Mouse (Mus musculus) adrenal gland, postnatal 10 days (tissue): ENCODE measurements around the gene C8b. TPM values are rescaled to one million over a fixed set of nuclear protein-coding genes. Genes with fewer than 3 reads are reported as not detected.

ENCODE experiments used
- DNase-seq: peaks from one replicate; pipeline ENCODE4 v3.0.0; 2021; ENCODE audit warnings: mixed read lengths
- total RNA-seq, 2 experiments: library from RNA; stranded (reverse); gene quantifications; 2 replicates each; pipeline ENCODE4 v1.2.3; 2021

The C8b gene
- total RNA-seq, 2 experiments from 2014 or later = 5.9 to 12.8 TPM

GRCm38 (mm10) chr4:104810710-104811286 is 44.7 kb downstream of the C8b start:
- no peak for DNase-seq

GRCm38 (mm10) chr4:104813617-104814016 is 47.5 kb downstream of the C8b start:
- no peak for DNase-seq

- no peak for DNase-seq
These were observed 50.6 kb downstream of the C8b start for GRCm38 (mm10) chr4:104816519-104817232.

DNA sequence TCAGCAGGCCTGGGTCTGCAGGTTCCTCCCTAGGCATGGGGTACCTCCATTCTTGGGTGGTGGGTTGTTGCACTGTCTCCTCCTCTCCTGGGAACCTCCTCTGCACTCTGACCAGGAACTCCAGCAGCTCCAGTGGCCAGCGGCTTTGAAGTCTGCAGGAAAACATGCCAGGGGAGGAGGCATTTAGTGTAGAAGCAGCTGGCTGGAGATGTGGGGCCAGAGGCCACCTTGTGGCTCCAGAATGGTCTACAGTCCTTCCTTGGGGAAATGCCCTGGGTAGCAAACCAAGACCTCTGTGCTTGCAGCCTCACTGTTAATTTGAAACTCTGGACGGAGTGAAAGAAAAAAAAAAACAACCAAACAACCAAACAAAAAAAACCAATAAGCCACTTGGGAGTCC is 51.4 kb downstream of the C8b start:
- no peak for DNase-seq

DNA sequence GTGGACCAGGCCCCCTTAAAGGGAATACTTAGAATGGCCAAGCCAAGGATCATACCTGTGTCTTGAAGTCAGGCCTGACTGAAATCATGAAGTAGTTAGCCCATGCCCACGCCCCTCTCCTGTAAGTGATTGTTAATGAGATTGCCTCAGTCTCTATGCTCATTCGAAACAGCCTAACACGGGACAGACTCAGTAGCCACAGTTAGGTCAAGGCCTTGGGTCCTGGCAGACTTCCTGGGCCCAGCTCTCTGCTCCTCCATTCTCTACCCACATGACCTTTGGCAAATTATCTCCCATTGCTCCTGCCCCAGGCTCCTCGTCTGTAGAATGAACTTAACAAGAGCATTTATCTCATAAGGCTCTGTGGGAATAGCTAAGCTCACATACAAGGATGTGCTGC is 52.9 kb downstream of the C8b start:
- peak; percentile 35 for DNase-seq

DNA sequence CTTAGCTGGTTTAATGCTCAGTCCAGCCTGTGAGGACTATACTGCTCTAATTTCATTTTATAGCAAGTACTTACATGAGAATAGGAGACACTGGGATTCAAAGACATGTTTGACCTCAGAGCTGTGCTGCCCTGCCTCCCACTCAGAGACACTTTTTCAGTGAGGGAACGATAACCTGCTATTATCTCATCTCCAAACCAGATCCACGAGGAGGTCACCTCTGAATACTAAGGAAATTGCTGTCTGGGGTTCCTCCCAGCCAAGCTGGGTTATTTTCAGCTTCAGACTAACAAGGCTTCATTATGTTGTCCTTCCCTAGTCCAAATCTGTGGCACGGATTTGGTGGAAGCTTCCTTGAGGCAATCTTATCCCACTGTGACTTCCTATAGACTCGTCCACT is 53.8 kb downstream of the C8b start:
- no peak for DNase-seq

GRCm38 (mm10) chr4:104823597-104824101 is 57.5 kb downstream of the C8b start:
- DNase-seq = peak; percentile 63

GRCm38 (mm10) chr4:104824381-104825077 is 58.4 kb downstream of the C8b start:
- no peak for DNase-seq

DNA sequence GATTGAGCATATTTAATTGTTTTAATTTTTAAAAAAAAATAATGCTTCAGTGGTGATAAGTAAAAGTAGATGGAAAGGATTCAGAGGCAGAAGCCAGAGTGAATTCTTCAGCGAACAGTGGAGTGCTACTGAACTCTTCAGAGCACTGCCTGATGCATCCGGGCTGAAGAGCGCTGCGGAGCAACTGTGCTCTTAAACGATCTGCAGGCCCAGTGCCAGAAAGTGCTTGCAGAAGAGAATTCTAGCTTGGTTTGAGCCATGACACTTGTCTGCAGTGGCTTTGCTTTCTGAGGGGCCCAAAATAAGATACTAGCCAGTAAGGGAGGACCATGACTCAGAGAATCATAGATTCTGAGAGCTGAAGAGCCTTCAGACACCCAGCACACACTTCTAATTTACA is 62.8 kb downstream of the C8b start:
- no peak for DNase-seq

GRCm38 (mm10) chr4:104835096-104835495 is 69.0 kb downstream of the C8b start:
- DNase-seq = no peak

- DNase-seq = no peak
These were observed 72.2 kb downstream of the C8b start for GRCm38 (mm10) chr4:104838342-104838741.

- no peak for DNase-seq
These were observed 76.1 kb downstream of the C8b start for GRCm38 (mm10) chr4:104842204-104842603.

DNA sequence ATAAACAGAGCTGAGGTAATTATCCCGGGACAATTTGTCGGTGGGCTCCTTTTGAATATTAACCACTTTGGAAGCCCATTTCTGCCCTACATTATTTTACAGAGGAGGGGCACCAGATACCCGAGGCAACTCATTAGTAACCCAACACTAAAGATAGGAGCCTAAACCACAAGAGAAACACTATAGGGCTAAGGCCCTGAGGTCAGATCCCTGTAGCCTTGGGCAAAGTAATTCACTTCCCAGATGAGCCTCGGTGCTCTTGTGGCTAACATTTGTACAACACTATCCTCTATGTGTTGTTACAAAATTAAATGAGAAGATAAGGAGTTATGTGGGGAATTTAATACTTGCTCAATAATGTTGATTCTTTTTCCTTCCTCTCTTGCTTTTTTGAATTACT is 77.4 kb downstream of the C8b start:
- DNase-seq = no peak

Other genes with a start within 250 kb of the C8b start
- gene Gm17662, start 91.0 kb downstream of the C8b start, total RNA-seq = not detected
- 10 to 100 TPM; 12.3 to 28.2 TPM for gene C8a, start 110.1 kb downstream of the C8b start, total RNA-seq
- gene Fyb2, start 147.1 kb downstream of the C8b start, total RNA-seq = under 1 TPM; 0.30 to 0.39 TPM